Mouse (Mus musculus): ENCODE results near the gene Rere.

Gene Rere

DNA sequence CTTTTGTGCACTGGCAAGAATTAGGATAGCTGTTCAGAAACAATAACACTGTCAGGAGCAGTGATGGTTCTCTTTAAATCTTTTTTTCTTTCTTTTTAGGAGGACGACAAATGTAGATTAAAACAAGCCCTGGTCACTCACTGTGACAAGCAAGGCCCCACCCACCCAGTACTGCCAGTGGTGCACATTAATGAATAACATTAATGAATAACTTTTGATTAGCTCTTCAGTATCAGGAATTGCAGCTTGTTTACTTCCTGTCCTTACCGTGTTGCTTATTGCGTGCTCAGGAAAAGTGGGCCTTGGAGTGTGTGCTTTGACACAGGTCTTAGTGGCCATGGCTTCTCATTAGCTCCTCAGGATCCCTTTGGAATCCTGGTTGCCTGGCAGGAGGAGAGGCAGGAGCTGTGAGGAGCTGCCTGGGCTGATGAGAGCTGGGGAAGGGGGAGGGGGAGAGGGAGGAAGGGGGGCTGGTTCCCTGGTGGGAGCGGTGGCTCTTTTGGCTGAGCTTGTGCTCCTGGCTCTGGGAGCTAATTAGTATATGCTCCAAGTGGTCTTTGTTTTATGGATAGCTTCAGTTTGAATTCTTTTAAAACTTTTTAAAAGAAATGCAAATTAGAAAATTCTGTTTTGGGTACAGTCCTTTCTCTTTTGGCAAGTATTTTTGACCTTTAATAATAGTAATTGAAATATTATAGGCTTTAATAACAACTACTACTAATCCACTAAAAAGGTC, 65.4 kb downstream of the Rere start:
- DNase-seq (ENCODE audit: extremely low spot score, low spot score), result peak; percentile 59

DNA sequence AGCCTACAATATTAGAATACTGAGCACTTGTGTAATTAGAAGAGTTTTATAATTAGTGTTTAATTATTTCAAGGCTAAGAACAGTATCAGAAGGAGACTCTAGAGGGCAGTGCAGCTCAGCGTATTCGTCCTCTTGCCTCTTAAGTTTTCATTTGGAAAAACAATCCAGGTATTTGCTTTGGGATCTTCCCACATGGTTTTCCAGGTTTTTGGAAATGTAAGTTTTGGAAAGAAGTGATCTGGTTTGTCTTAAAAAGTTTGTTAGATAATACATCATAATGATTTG, 65.9 kb downstream of the Rere start:
- DNase-seq (ENCODE audit: extremely low spot score, low spot score), result no peak

DNA sequence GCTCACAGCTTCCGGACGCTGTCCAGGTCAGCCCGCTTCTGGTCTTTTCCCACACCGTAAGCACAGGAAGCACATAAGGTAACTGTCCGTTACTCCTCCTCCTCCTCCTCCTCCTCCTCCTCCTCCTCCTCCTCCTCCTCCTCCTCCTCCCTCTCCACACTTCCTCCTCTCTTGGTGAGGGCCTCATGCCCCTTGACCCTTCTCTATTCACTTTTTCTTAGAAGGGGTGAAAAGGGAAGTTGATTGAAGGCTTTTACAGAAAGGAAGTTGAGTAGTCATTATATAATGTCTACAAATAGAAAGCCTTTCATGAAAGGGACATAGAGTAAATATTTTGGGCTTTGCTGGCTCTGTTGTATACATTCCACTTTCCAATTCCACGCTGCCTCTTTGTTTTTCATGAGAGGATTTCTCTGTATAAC, 68.2 kb downstream of the Rere start:
- DNase-seq (ENCODE audit: extremely low spot score, low spot score), result no peak

- DNase-seq (ENCODE audit: extremely low spot score, low spot score), result no peak
Measured at GRCm38 (mm10) chr4:150351419-150352075, 70.1 kb downstream of the Rere start.

GRCm38 (mm10) chr4:150352736-150353135, 71.3 kb downstream of the Rere start:
- no peak for DNase-seq (ENCODE audit: extremely low spot score, low spot score)

GRCm38 (mm10) chr4:150353376-150353900, 72.0 kb downstream of the Rere start:
- DNase-seq (ENCODE audit: extremely low spot score, low spot score), result no peak

DNA sequence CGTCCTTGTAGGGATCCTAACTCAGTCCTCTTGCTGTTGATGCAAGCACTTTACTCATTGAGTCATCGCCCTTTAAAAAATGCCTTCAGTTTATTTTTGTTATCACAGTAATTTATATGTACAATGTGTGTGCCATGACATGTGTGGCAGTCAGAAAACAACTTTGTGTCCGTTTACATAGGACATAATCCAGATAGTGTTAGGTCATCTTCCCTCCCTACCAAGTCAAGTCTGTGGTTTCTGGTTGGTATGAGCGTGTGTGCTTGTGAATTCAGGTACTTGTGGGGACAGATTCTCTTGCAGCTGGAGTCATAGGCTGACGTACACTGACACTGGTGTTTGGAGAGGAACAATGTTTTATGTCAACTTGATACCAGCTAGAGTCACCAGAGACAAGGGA, 74.4 kb downstream of the Rere start:
- DNase-seq (ENCODE audit: extremely low spot score, low spot score), result no peak

- no peak for DNase-seq (ENCODE audit: extremely low spot score, low spot score)
Measured at GRCm38 (mm10) chr4:150361986-150362691, 80.7 kb downstream of the Rere start.

DNA sequence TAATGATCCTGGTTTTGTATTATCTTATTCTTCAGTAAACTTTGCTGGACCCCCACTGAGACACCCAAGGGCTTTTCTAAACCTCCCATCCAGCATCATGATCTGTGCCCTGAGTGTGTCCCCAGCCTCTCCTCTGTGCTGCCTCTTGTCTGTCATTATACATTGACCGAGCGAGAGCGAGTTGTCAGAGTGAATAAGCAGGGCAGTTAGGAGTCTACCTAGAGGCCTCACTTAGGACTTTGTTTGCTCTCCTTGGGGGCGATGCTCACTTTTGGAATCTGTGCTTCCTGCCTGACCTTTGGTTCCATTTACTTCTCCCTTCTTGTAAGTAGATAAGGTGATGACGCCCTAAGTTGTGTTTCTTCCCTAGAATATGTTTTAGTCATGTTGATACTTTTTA, 81.4 kb downstream of the Rere start:
- DNase-seq (ENCODE audit: extremely low spot score, low spot score), result no peak

- DNase-seq (ENCODE audit: extremely low spot score, low spot score), result no peak
Measured at GRCm38 (mm10) chr4:150364786-150365185, 83.3 kb downstream of the Rere start.

DNA sequence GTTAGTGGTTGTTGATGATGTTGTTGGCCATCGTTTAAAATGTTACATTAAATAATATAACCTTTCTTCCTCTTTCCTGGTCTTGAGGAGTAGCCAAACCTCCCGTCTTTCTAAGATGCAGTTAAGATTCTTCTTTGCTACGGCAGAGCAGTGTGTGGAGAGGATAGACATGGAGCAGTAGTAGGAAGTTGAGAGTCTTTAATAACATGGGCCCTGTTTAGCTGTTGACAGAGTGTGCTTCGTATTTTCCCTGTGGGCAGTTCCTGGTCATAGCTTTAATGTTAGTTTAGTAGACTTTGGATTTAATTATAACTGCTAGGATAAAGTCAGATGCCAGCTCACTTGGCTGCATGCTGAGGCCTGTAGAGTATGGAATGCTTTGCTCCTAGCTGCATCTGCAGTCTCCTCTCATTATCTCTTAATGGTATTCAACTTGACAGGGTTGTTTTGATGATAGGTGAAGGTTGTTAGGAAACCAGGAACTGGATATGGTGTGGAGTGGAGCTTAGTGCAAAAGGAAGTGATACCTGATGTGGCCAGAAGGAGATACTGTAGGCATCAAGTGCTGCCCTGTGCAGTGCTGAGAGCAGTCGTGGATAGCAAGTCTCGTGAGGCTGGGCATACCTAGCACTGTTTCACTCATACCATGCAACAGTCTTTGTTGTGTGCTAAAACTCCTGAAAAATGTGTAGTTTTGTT, 85.2 kb downstream of the Rere start:
- DNase-seq (ENCODE audit: extremely low spot score, low spot score), result no peak

- DNase-seq (ENCODE audit: extremely low spot score, low spot score), result peak; percentile 93
Measured at GRCm38 (mm10) chr4:150371580-150372380, 90.3 kb downstream of the Rere start.

DNA sequence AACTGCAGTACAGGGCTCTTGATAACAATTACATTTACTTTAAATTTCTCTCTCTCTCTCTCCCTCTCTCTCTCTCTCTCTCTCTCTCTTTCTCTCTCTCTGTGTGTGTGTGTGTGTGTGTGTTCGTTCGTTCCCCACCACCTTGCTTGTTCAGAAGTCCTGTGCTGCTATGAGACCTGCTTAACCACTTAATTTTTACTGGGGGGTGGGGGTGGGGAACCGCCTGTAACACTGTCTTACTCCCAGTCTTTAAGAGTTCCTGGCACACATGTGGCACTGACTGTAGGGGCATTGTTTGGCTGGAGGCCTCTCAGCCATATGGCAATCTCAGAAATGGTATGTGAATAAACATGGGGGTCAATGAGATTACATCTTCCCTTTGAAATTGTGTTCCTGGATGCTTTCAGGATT, 91.2 kb downstream of the Rere start:
- peak; percentile 39 for DNase-seq (ENCODE audit: extremely low spot score, low spot score)

DNA sequence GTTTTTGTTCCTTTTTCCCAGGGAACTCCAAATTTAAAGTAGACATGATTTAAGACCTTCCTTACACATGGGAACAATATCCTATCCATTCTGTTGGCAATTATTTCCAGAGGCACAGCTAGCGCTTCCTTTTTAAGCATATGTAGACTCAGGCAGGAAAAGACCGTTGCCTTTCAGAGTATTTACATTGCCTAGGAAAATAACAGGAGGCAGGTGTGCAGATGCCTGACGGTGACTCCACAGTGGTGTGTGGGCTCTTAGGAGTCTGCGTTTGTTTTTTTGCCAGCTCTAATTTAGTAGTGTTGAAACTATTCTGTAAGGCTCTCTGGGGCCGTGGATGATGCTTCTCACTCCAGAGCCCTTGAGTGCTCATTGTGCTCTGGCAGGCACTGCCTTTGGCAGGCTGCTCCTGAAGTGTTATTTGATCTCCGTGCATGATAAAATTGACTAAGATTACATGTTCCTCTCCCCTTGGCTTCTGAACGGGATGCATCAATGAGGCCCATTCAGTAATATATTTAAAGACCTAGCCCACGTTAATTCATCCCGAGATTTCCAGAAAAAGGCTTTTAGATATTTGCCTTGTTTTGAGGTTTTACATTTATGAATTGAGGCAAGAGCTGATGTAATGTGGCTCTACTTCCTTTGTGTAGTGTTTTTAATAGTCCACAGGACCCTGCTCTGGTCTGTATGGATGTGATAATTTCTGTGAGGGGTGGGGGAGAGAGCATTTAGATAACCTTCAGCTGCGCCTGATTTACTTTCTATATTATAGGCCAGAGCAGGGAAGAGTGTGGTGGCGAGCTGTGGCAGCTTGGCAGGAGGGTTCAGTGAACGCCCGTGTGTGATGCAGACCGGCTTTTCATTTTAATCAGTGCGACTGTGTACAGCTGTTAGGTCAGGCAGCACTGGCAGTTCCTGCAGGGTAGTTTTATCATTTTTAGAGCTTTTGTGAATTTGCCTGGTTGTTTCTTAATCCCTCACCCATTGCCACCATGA, 92.0 kb downstream of the Rere start:
- DNase-seq (ENCODE audit: extremely low spot score, low spot score), result peak; percentile 61

- DNase-seq (ENCODE audit: extremely low spot score, low spot score), result no peak
Measured at GRCm38 (mm10) chr4:150374651-150375447, 93.4 kb downstream of the Rere start.

GRCm38 (mm10) chr4:150375448-150375935, 94.0 kb downstream of the Rere start:
- no peak for DNase-seq (ENCODE audit: extremely low spot score, low spot score)

GRCm38 (mm10) chr4:150379313-150379712, 97.9 kb downstream of the Rere start:
- DNase-seq (ENCODE audit: extremely low spot score, low spot score), result no peak

GRCm38 (mm10) chr4:150379772-150380171, 98.3 kb downstream of the Rere start:
- DNase-seq (ENCODE audit: extremely low spot score, low spot score), result no peak

DNA sequence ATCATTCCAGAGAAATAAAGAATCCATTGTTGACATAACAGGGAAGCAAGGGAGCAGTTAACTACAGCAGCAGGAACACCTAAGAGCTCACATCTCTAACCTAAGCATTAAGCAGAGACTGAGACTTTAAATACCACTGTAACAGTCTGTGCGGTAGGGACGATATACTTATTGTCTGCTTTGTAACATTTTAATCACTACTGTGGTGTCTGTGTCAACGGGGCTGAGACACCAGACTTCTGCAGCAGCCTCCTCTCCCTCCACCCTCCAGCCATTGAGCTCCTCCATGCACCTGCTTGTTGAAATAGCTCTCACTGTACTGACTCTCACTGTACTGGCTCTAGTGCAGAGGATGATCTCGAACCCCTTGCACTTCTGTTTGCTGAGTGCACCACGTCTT, 98.8 kb downstream of the Rere start:
- DNase-seq (ENCODE audit: extremely low spot score, low spot score), result no peak

Measured in neural tube, embryonic 10.5 days (tissue).